Mouse (Mus musculus) olfactory bulb, adult 2 months (tissue): ENCODE results near the gene Ifnlr1.

Experiments
- CTCF ChIP-seq: fragments of 200-500 bp; IDR thresholded peaks from 2 replicates; pipeline ENCODE4 v1.5.1; 2012; ENCODE audit warnings: low read depth, mild to moderate bottlenecking, low read length, moderate library complexity; ENCODE audit not compliant: insufficient read depth
- POLR2A ChIP-seq: fragments of 200-500 bp; IDR thresholded peaks from 2 replicates; pipeline ENCODE4 v1.6.1; 2012; ENCODE audit warnings: mild to moderate bottlenecking, low read depth, low read length, moderate library complexity; ENCODE audit not compliant: insufficient read depth

- TF ChIP-seq CTCF (no peak), POLR2A (no peak)
These were observed 27.2 kb upstream of the Ifnlr1 start for GRCm38 (mm10) chr4:135658899-135659298.
